Mouse (Mus musculus): Measurements from ENCODE around the gene Gm11549. TPM values are rescaled to one million over a fixed set of nuclear protein-coding genes. Genes with fewer than 3 reads are reported as not detected.

The Gm11549 gene
- polyA plus RNA-seq (2015; fragmentation: Nextera tagmentation; extraction: Ambion mirVana) = 1.1 and 1.2 TPM in 2 replicates

GRCm38 (mm10) chr3:36521073-36522060 lies at the start of gene Gm11549:
Gene Gm11549 (minus strand): TSS chr3:36521813.
- Histone ChIP-seq H3K9me3 (ENCODE audit: control insufficient read depth) (no peaks in the 10 kb centered on the region), H3K36me3 (ENCODE audit: control insufficient read depth, insufficient read depth) (no peaks in the 10 kb centered on the region), H3K27ac (ENCODE audit: low read depth, low read length) (no peak within 1 kb of the TSS), H3K9ac (ENCODE audit: low read depth, low read length) (peak within 1 kb of the TSS; percentile 51; the same call in 1 of the 2 replicates), H3K27me3 (replicated peaks; ENCODE audit: control insufficient read depth, insufficient read depth, low read length) (0 out of 2 replicates have a peak, but pooled peaks cover 6% of the 10 kb centered on the region), H3K4me3 (ENCODE audit: low read depth, low read length) (peak within 1 kb of the TSS; percentile 46), H3K4me1 (replicated peaks; ENCODE audit: control insufficient read depth, insufficient read depth, low read length) (no peaks in the 10 kb centered on the region), H3K4me2 (replicated peaks; ENCODE audit: low read depth) (peak within 1 kb of the TSS; percentile 96)
- 2% methylated on average over 51 of the region's 51 CpGs for WGBS
- peak; percentile 73 for ATAC-seq
- no peak for TF ChIP-seq CTCF (IDR thresholded peaks at IDR 0.05; ENCODE audit: low read depth)

- Histone ChIP-seq H3K36me3 (ENCODE audit: control insufficient read depth, insufficient read depth) (peaks cover 35% of the 10 kb centered on the region), H3K9ac (ENCODE audit: low read depth, low read length) (no peak overlapping the region), H3K4me1 (replicated peaks; ENCODE audit: control insufficient read depth, insufficient read depth, low read length) (no peaks in the 10 kb centered on the region), H3K27ac (ENCODE audit: low read depth, low read length) (no peak overlapping the region), H3K9me3 (ENCODE audit: control insufficient read depth) (no peaks in the 10 kb centered on the region), H3K4me3 (ENCODE audit: low read depth, low read length) (peak overlapping the region; percentile 97), H3K4me2 (replicated peaks; ENCODE audit: low read depth) (peak overlapping the region; percentile 98), H3K27me3 (replicated peaks; ENCODE audit: control insufficient read depth, insufficient read depth, low read length) (no peaks in the 10 kb centered on the region)
- TF ChIP-seq CTCF (IDR thresholded peaks at IDR 0.05; ENCODE audit: low read depth) = no peak
- WGBS = 81% methylated on average over 5 of the region's 5 CpGs
- no peak for ATAC-seq
These were observed 48.2 kb upstream of the Gm11549 start for GRCm38 (mm10) chr3:36569836-36570235.

DNA sequence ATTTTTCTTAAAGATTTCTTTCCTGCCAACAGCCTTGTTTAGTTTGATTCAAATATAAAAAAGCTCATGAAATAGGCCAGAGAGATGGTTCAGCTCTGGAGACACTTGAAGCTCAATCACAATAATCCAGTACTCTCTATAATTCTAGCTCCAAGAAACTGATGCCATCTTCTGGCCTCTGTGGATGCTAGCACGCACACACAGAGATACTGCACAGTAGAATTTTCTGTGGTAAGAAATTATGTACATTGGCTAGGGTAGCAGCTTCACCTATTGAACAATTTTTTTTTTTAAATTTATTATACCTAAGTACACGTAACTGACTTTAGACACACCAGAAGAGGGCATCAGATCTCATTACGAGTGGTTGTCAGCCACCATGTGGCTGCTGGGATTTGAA lies 42.1 kb upstream of the Gm11549 start:
- H3K9ac ChIP-seq (ENCODE audit: low read depth, low read length) = no peak overlapping the region
- 82% methylated on average over 3 of the region's 3 CpGs for WGBS
- H3K4me3 ChIP-seq (ENCODE audit: low read depth, low read length) = no peak overlapping the region
- H3K27ac ChIP-seq (ENCODE audit: low read depth, low read length) = no peak overlapping the region
- no peak overlapping the region for H3K4me2 ChIP-seq (replicated peaks; ENCODE audit: low read depth)
- H3K36me3 ChIP-seq (ENCODE audit: control insufficient read depth, insufficient read depth) = peaks cover 86% of the 10 kb centered on the region
- H3K4me1 ChIP-seq (replicated peaks; ENCODE audit: control insufficient read depth, insufficient read depth, low read length) = no peaks in the 10 kb centered on the region
- H3K9me3 ChIP-seq (ENCODE audit: control insufficient read depth) = no peaks in the 10 kb centered on the region
- ATAC-seq = no peak
- no peaks in the 10 kb centered on the region for H3K27me3 ChIP-seq (replicated peaks; ENCODE audit: control insufficient read depth, insufficient read depth, low read length)
- no peak for TF ChIP-seq CTCF (IDR thresholded peaks at IDR 0.05; ENCODE audit: low read depth)

- no peak for TF ChIP-seq CTCF (IDR thresholded peaks at IDR 0.05; ENCODE audit: low read depth)
- Histone ChIP-seq H3K4me2 (replicated peaks; ENCODE audit: low read depth) (no peak overlapping the region), H3K4me3 (ENCODE audit: low read depth, low read length) (no peak overlapping the region), H3K27me3 (replicated peaks; ENCODE audit: control insufficient read depth, insufficient read depth, low read length) (no peaks in the 10 kb centered on the region), H3K4me1 (replicated peaks; ENCODE audit: control insufficient read depth, insufficient read depth, low read length) (no peaks in the 10 kb centered on the region), H3K36me3 (ENCODE audit: control insufficient read depth, insufficient read depth) (peaks cover 82% of the 10 kb centered on the region), H3K27ac (ENCODE audit: low read depth, low read length) (no peak overlapping the region), H3K9ac (ENCODE audit: low read depth, low read length) (no peak overlapping the region), H3K9me3 (ENCODE audit: control insufficient read depth) (no peaks in the 10 kb centered on the region)
- no peak for ATAC-seq
- 72% methylated on average over 4 of the region's 4 CpGs for WGBS
These were observed 38.0 kb upstream of the Gm11549 start for GRCm38 (mm10) chr3:36559606-36560005.

- WGBS = 90% methylated on average over 1 of the region's 1 CpGs
- Histone ChIP-seq H3K27ac (ENCODE audit: low read depth, low read length) (peak overlapping the region; percentile 35; the same call in 1 of the 2 replicates), H3K4me3 (ENCODE audit: low read depth, low read length) (no peak overlapping the region), H3K9ac (ENCODE audit: low read depth, low read length) (no peak overlapping the region), H3K4me2 (replicated peaks; ENCODE audit: low read depth) (no peak overlapping the region), H3K9me3 (ENCODE audit: control insufficient read depth) (no peaks in the 10 kb centered on the region), H3K36me3 (ENCODE audit: control insufficient read depth, insufficient read depth) (peaks cover 70% of the 10 kb centered on the region), H3K27me3 (replicated peaks; ENCODE audit: control insufficient read depth, insufficient read depth, low read length) (no peaks in the 10 kb centered on the region), H3K4me1 (replicated peaks; ENCODE audit: control insufficient read depth, insufficient read depth, low read length) (no peaks in the 10 kb centered on the region)
- peak; percentile 92 for ATAC-seq
- no peak for TF ChIP-seq CTCF (IDR thresholded peaks at IDR 0.05; ENCODE audit: low read depth)
These were observed 36.0 kb upstream of the Gm11549 start for GRCm38 (mm10) chr3:36557601-36558000.

DNA sequence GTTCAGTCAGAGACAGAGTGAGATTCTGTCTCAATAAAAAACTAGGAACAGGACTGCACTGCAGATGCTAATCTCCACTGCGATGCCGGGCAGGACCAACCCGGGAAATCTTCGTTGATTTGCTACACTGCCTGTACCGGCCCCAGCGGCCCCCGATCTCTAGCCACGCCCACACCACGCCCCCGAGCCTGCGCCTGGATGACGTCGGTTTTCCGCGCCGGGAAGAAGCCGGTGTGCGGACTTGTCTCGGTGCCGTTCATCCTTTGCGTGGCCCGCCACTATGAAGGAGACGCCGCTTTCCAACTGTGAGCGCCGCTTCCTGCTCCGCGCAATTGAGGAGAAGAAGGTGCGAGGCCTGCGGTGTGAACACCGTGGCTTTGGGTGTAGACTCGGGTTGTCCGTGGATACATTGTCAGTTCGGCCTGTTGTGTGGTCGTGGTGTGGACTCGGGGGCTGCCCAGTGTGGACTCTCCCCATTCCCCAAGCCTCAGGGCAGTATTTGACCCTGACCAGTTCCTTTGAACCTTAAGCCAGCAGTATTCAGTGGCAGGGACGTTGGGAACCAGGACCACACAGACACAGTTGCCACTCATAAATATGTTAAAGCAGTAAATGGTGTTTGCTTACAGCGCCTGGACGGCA lies 30.9 kb upstream of the Gm11549 start, which contains the start of gene Exosc9:
TSS of gene Exosc9 (plus strand) at position 201 of the 642 bp plus-strand sequence.
- ATAC-seq = peak; percentile 94
- Histone ChIP-seq H3K4me1 (replicated peaks; ENCODE audit: control insufficient read depth, insufficient read depth, low read length) (no peaks in the 10 kb centered on the region), H3K36me3 (ENCODE audit: control insufficient read depth, insufficient read depth) (peaks cover 31% of the 10 kb centered on the region), H3K4me2 (replicated peaks; ENCODE audit: low read depth) (peak within 1 kb of the TSS; percentile 79), H3K27me3 (replicated peaks; ENCODE audit: control insufficient read depth, insufficient read depth, low read length) (no peaks in the 10 kb centered on the region), H3K9me3 (ENCODE audit: control insufficient read depth) (no peaks in the 10 kb centered on the region), H3K4me3 (ENCODE audit: low read depth, low read length) (peak within 1 kb of the TSS; percentile 79), H3K27ac (ENCODE audit: low read depth, low read length) (peak within 1 kb of the TSS; percentile 63), H3K9ac (ENCODE audit: low read depth, low read length) (peak within 1 kb of the TSS; percentile 56)
- under 1% methylated on average over 39 of the region's 39 CpGs for WGBS
- no peak for TF ChIP-seq CTCF (IDR thresholded peaks at IDR 0.05; ENCODE audit: low read depth)

Data from intestine, postnatal 0 days (tissue).